Mouse (Mus musculus): ENCODE measurements around the gene Rufy3. TPM values are rescaled to one million over a fixed set of nuclear protein-coding genes. Genes with fewer than 3 reads are reported as not detected.

The Rufy3 gene
- total and polyA plus RNA-seq, 3 experiments, result 13.6 to 22.3 (median 17.4) TPM

DNA sequence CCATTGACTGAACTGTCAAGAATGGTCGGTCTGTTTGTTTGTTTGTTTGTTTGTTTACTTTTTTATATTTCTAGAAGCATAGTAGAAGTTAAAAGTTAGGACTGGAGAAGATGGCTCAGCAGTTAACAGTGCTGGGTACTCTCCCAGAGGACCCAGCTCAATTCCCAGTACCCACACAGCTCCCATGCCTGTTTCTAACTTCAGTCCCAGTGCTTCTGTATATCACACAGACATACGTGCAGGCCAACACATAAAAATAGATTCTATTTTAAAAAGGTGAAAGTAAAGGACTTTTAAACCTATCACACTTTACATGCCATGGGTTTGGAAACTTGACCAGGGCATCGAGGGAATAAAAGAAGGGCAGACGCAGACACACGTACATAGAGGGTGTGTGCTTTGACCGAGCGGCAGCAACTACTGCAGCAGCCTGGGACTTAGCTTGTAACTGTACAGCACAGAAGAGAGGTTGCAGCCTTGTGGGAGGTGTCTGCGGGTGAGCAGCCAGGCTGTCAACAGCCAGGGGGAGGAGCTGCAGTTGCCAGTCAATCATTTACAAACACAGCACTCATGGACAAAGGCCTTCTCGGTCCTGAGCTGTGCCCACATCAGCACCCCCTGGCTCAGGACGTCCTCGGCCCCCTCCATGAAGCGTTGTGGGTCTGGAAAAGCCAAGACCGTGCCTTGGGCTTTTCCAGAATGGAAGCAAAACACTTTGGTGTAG is 22.5 kb downstream of the Rufy3 start:
- in situ Hi-C loops (cut with MboI; ENCODE audit: low pct_ligation_motif_present, low pct_unique_long_range_greater_than_20kb, low sequenced_read_pairs), result no loop called here
- H3K4me2 ChIP-seq (ENCODE audit: insufficient read depth, low read depth, poor library complexity, severe bottlenecking), result no peak overlapping the region
- H3K27ac ChIP-seq (ENCODE audit: insufficient read depth, low read depth), result no peak overlapping the region
- no peak overlapping the region for H3K9ac ChIP-seq (ENCODE audit: insufficient read depth, low read depth)
- dilution Hi-C loops (cut with MboI; ENCODE audit: extremely low pct_ligation_motif_present, extremely low pct_unique_long_range_greater_than_20kb, low sequenced_read_pairs), result no loop called here
- TF ChIP-seq MEF2A (IDR thresholded peaks at IDR 0.05; ENCODE audit: borderline replicate concordance, low read depth, low read length) (no peak), MAFK (IDR thresholded peaks at IDR 0.05; ENCODE audit: insufficient replicate concordance, low read length) (no peak), ZMIZ1 (IDR thresholded peaks at IDR 0.05; ENCODE audit: low read depth, low read length) (no peak), JUN (IDR thresholded peaks at IDR 0.05; ENCODE audit: insufficient read depth, low read depth, low read length) (no peak), HCFC1 (IDR thresholded peaks at IDR 0.05; ENCODE audit: low read depth, low read length) (no peak), POLR2A (IDR thresholded peaks at IDR 0.05; ENCODE audit: low read depth, low read length) (no peak), ZC3H11A (IDR thresholded peaks at IDR 0.05; ENCODE audit: low read depth, low read length) (no peak), MAZ (IDR thresholded peaks at IDR 0.05; ENCODE audit: low read depth, low read length) (no peak), CTCF (conservative IDR thresholded peaks at IDR 0.05 in 1 of 2, IDR thresholded peaks at IDR 0.05 in 1 of 2; ENCODE audit: low read depth in 2 of 2, low read length in 2 of 2) (no peak), NELFE (IDR thresholded peaks at IDR 0.05; ENCODE audit: low read depth, low read length) (no peak), EP300 (IDR thresholded peaks at IDR 0.05; ENCODE audit: low read length) (no peak), ZKSCAN1 (IDR thresholded peaks at IDR 0.05; ENCODE audit: borderline replicate concordance, low read depth, low read length) (no peak), ELF1 (IDR thresholded peaks at IDR 0.05; ENCODE audit: low read depth, low read length) (no peak)
- peaks cover 2 to 7% of the 10 kb centered on the region in 2 experiments; a peak in 2 of 4 replicates for H3K4me1 ChIP-seq (ENCODE audit: control insufficient read depth in 1 of 2, insufficient read depth in 2 of 2)
- H3K27me3 ChIP-seq (replicated peaks), result no peaks in the 10 kb centered on the region
- H3K4me3 ChIP-seq (replicated peaks in 1 of 3; ENCODE audit: low read depth in 2 of 3, low read length in 2 of 3, poor library complexity in 1 of 3), result no peak overlapping the region
- DNase-seq (ENCODE audit: extremely low read depth), result no peak
- H3K79me2 ChIP-seq (replicated peaks; ENCODE audit: control insufficient read depth, extremely low read depth, insufficient read depth, poor library complexity, severe bottlenecking), result peaks cover 4% of the 10 kb centered on the region
- peaks cover 8 to 63% of the 10 kb centered on the region in 2 experiments for H3K36me3 ChIP-seq (replicated peaks in 1 of 2; ENCODE audit: control insufficient read depth in 1 of 2, insufficient read depth in 1 of 2, low read length in 1 of 2)
- no peaks in the 10 kb centered on the region for H3K9me3 ChIP-seq (replicated peaks; ENCODE audit: low read length)

DNA sequence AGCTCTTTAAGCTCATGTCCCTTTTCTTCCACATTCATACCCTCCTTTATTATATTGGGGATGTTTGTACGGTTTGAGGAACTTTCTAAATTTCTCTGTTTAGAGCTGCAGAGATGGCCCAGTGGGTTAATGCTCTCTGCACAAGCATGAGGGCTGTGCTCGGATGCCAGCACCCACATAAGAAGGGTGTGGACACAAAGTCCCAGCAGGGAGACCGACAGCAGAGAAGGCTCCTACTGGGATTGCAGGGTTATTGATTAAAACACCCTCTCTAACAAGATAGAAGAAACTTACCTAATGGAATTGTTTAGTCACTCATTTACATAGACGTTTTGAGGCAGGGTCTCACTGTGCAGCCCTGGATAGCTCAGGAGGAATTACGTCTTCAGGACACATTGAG is 23.6 kb downstream of the Rufy3 start:
- Histone ChIP-seq H3K27ac (ENCODE audit: insufficient read depth, low read depth) (no peak overlapping the region), H3K4me1 (ENCODE audit: control insufficient read depth in 1 of 2, insufficient read depth in 2 of 2) (peaks cover 2 to 7% of the 10 kb centered on the region in 2 experiments; a peak in 2 of 4 replicates), H3K4me3 (replicated peaks in 1 of 3; ENCODE audit: low read depth in 2 of 3, low read length in 2 of 3, poor library complexity in 1 of 3) (no peak overlapping the region), H3K27me3 (replicated peaks) (no peaks in the 10 kb centered on the region), H3K4me2 (ENCODE audit: insufficient read depth, low read depth, poor library complexity, severe bottlenecking) (no peak overlapping the region), H3K9me3 (replicated peaks; ENCODE audit: low read length) (no peaks in the 10 kb centered on the region), H3K79me2 (replicated peaks; ENCODE audit: control insufficient read depth, extremely low read depth, insufficient read depth, poor library complexity, severe bottlenecking) (peaks cover 4% of the 10 kb centered on the region), H3K9ac (ENCODE audit: insufficient read depth, low read depth) (no peak overlapping the region), H3K36me3 (replicated peaks in 1 of 2; ENCODE audit: control insufficient read depth in 1 of 2, insufficient read depth in 1 of 2, low read length in 1 of 2) (peaks cover 8 to 70% of the 10 kb centered on the region in 2 experiments)
- in situ Hi-C loops (cut with MboI; ENCODE audit: low pct_ligation_motif_present, low pct_unique_long_range_greater_than_20kb, low sequenced_read_pairs), result no loop called here
- no peak for DNase-seq (ENCODE audit: extremely low read depth)
- dilution Hi-C loops (cut with MboI; ENCODE audit: extremely low pct_ligation_motif_present, extremely low pct_unique_long_range_greater_than_20kb, low sequenced_read_pairs), result no loop called here
- TF ChIP-seq ZMIZ1 (IDR thresholded peaks at IDR 0.05; ENCODE audit: low read depth, low read length), result no peak
- no peak for TF ChIP-seq POLR2A (IDR thresholded peaks at IDR 0.05; ENCODE audit: low read depth, low read length)

Measured in CH12.LX (cell line).